Mouse (Mus musculus): ENCODE measurements at regions not wholly inside any gene's neighbourhood (a gene's known extent, or its start where the extent isn't known, plus 50 kb on each side); places are given as distances from the start of the nearest gene placed in this dataset.

DNA sequence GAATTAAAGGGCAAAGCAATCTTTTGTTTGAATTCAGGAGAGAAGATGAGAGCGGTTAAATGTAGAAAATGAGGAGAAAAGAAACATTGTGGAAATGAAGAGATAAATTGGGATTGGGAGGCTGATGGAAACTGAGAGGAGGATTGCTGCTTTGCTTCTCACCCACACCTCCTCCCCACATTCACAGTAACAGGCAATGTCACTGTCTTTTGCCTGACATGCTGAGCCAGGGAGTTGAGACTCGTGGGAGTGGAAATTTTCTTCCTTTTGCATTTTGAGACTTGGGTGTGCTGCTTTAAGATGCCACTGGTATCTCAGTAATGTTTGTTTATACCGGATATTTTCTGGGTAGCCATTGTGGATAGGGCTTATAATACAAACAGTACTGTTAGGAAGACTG is 133.3 kb downstream of the Ogfrl1 start:
- no peak for TF ChIP-seq POLR2A (IDR thresholded peaks at IDR 0.05; ENCODE audit: insufficient read depth, low read length)
- TF ChIP-seq CTCF (IDR thresholded peaks at IDR 0.05; ENCODE audit: low read depth, low read length), result no peak
